Comparison of ENCODE assay signal across 30 mouse cellular contexts in the genomic region with DNA sequence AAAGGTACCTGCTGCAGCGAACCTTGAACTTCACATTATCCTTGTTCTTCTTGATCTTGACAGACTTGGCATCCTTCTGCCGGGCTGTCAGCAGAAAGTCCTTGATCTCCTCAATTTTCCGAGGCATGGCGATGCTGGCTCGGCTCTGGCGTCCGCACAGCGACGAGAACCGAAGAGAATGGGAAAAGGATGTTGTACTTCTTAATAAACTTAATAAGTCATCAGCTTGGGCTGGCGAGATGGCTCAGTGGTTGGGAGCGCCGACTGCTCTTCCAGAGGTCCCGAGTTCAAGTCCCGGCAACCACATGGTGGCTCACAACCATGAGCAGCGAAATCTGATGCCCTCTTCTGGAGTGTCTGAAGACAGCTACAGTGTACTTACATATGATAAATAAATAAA. TPM values are rescaled to one million over a fixed set of nuclear protein-coding genes. Genes with fewer than 3 reads are reported as not detected.
"Had no signal": no experiment of that assay in that cellular context is flagged by ENCODE, and none has a peak within 500 bp of the region (broad histone marks: within the 10 kb centered on the region; RNA-seq: fewer than 3 reads in every experiment).

No protein-coding gene starts in this region.

RNA-seq across cellular contexts. Expression of gene Evx1, which starts 33.5 kb away (rescaled TPM):
- total RNA-seq: heart, postnatal 10 days; heart, postnatal 14 days; heart, postnatal 25 days; heart, postnatal 36 days; heart, postnatal 4 days; hematopoietic stem cell, adult 5-6 weeks; layer of hippocampus, adult 18-20 months; layer of hippocampus, adult 2 months; layer of hippocampus, adult 8-10 months; layer of hippocampus, postnatal 10 days; layer of hippocampus, postnatal 14 days; layer of hippocampus, postnatal 25 days; layer of hippocampus, postnatal 36 days; left cerebral cortex, adult 18-20 months; left cerebral cortex, adult 2 months; left cerebral cortex, adult 8-10 months had no signal
- polyA plus RNA-seq: heart, embryonic 12.5 days; heart, embryonic 13.5 days; heart, embryonic 14.5 days; heart, embryonic 15.5 days; heart, embryonic 16.5 days; heart, postnatal 0 days; inflammation-experienced regulatory T-cells, adult 6 months; intestine, embryonic 14.5 days; intestine, embryonic 16.5 days; kidney, adult 2 months; kidney, embryonic 14.5 days; kidney, embryonic 16.5 days; kidney, postnatal 0 days; large intestine, adult 2 months had no signal
